Mouse (Mus musculus) bone marrow macrophage, adult 2 months (primary cell): ENCODE measurements around the gene Rimbp2.

Experiments
- CTCF ChIP-seq: IDR thresholded peaks from 2 replicates; pipeline ENCODE4 v1.5.1; 2012; ENCODE audit warnings: low read depth, mild to moderate bottlenecking, low read length, moderate library complexity
- POLR2A ChIP-seq: IDR thresholded peaks from 2 replicates; pipeline ENCODE4 v1.6.1; 2012; ENCODE audit warnings: mild to moderate bottlenecking, low read depth, low read length, borderline replicate concordance

- TF ChIP-seq CTCF (no peak), POLR2A (no peak)
These were observed 152.7 kb downstream of the Rimbp2 start for GRCm38 (mm10) chr5:128800592-128800991.
